Mouse (Mus musculus): ENCODE measurements around the gene Skil. TPM values are rescaled to one million over a fixed set of nuclear protein-coding genes. Genes with fewer than 3 reads are reported as not detected.

The Skil gene
- polyA plus RNA-seq, 1 experiment from 2014 or later = 14.2 TPM

DNA sequence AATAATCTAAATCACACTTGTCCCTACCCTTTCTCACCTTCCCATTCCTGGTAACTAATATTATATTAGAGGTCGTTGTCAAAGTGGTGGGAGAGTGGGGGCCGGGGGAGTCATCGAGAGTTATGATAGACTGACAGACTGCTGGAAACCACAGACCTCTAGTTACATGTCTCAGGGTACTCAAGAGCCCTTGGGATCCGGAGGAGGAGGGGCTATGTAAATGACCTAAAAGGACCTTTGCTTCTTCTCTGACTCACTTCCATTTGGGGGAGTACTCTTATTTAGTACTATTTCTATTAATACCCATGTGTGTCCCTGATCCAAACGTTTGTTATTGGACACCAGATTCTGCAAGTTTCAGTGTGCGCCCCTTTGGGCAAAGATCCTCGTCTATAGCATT, 4.9 kb upstream of the Skil start:
- H3K9ac ChIP-seq (ENCODE audit: low read depth, low read length) = no peak overlapping the region
- H3K9me3 ChIP-seq (ENCODE audit: control insufficient read depth, low read length) = no peaks in the 10 kb centered on the region
- H3K36me3 ChIP-seq (ENCODE audit: control insufficient read depth, insufficient read depth, low read length) = no peaks in the 10 kb centered on the region
- no peak for ATAC-seq (replicated peaks; ENCODE audit: low FRiP score)
- no peak overlapping the region for H3K27ac ChIP-seq (ENCODE audit: low read depth, low read length)
- H3K27me3 ChIP-seq (replicated peaks; ENCODE audit: control insufficient read depth, insufficient read depth, low read length) = no peaks in the 10 kb centered on the region
- H3K4me1 ChIP-seq (replicated peaks; ENCODE audit: control insufficient read depth, insufficient read depth, low read length) = peaks cover 16% of the 10 kb centered on the region
- no peak overlapping the region for H3K4me3 ChIP-seq (ENCODE audit: low read depth, low read length)
- H3K4me2 ChIP-seq = no peak overlapping the region
- 43% methylated on average over 7 of the region's 7 CpGs for WGBS
- no peak for DNase-seq (ENCODE audit: low spot score)

DNA sequence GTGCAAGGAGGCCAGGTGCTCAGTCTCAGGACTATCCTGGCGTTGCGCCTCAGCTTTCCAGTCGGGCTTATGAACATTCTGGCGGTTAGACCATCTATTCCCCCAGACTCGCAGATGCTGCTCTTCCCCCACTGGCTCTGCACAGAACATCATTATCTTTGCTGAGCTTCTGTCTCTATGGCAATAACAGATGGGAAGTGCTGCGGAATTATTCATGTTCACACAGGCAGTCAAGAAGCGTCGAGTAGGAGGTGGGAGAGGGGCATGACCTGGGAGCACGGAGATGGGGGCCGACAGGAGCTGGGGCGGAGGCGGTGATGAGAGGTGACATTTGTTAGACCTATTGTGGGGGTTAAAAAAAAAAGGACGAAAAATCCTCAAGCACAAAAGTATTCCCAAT, 1.7 kb upstream of the Skil start:
- peaks cover 22% of the 10 kb centered on the region for H3K4me1 ChIP-seq (replicated peaks; ENCODE audit: control insufficient read depth, insufficient read depth, low read length)
- H3K4me2 ChIP-seq = peak overlapping the region; percentile 74
- no peaks in the 10 kb centered on the region for H3K27me3 ChIP-seq (replicated peaks; ENCODE audit: control insufficient read depth, insufficient read depth, low read length)
- H3K9me3 ChIP-seq (ENCODE audit: control insufficient read depth, low read length) = no peaks in the 10 kb centered on the region
- peak overlapping the region; percentile 98; the same call in 1 of the 2 replicates for H3K27ac ChIP-seq (ENCODE audit: low read depth, low read length)
- WGBS = 3% methylated on average over 13 of the region's 13 CpGs
- peak overlapping the region; percentile 92; the same call in 1 of the 2 replicates for H3K9ac ChIP-seq (ENCODE audit: low read depth, low read length)
- no peaks in the 10 kb centered on the region for H3K36me3 ChIP-seq (ENCODE audit: control insufficient read depth, insufficient read depth, low read length)
- H3K4me3 ChIP-seq (ENCODE audit: low read depth, low read length) = peak overlapping the region; percentile 92
- ATAC-seq (replicated peaks; ENCODE audit: low FRiP score) (no peak), DNase-seq (ENCODE audit: low spot score) (peak; percentile 53)

DNA sequence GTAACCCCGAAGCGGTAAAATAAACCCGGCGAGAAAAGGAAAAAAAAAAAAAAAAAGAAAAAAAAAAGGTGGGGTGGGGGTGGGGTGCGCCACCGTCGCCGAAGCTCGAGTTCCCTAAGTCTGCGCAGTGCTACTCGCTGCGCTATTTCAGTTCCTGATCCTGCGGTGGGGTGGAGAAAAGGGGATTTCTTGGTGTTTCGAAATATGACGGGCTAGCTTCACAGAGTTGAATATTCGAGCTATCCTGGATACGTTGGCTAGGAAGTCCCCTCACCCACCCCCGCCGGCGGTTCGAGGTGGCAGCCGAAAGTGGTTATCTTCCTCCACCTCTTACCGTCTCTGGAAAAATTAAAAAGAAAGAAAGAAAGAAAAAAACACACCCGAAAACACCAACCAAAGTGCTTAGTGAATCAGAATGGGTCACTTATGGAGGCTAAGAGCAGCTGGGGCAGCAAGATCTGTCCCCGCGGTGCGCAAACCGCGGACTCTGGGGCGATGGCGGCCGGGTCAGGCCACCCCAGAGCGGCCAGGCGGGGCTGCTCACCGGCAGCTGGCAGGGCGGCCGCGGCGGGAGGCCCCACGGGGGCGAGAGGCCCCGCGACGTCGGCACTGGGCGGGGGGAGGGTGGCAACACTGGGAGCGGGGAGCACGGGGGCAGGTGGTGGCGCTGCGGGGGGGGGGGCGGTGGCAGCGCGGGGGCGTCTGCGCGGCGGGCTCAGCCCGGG, 1.1 kb upstream of the Skil start:
- Histone ChIP-seq H3K4me1 (replicated peaks; ENCODE audit: control insufficient read depth, insufficient read depth, low read length) (peaks cover 22% of the 10 kb centered on the region), H3K27me3 (replicated peaks; ENCODE audit: control insufficient read depth, insufficient read depth, low read length) (no peaks in the 10 kb centered on the region), H3K27ac (ENCODE audit: low read depth, low read length) (peak overlapping the region; percentile 98), H3K9me3 (ENCODE audit: control insufficient read depth, low read length) (no peaks in the 10 kb centered on the region), H3K4me3 (ENCODE audit: low read depth, low read length) (peak overlapping the region; percentile 92), H3K36me3 (ENCODE audit: control insufficient read depth, insufficient read depth, low read length) (no peaks in the 10 kb centered on the region), H3K9ac (ENCODE audit: low read depth, low read length) (peak overlapping the region; percentile 92), H3K4me2 (peak overlapping the region; percentile 74)
- under 1% methylated on average over 39 of the region's 58 CpGs for WGBS
- ATAC-seq (replicated peaks; ENCODE audit: low FRiP score) = peak; percentile 63
- DNase-seq (ENCODE audit: low spot score) = peak; percentile 78

DNA sequence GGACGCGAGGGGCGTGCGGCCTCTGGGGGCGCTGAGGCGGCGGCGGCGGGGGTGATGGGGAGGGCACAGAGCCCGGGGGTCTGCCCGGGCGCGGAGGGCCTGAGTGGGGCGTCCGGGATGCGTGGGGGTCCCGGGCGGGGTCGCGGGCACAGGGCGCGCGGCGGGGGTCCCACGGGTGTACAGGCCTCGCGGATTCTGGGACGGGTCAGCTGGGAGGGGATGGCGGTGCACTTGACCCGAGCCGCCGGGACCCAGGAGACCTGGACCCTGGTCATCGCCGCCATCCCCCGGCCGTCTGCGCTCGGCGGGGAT, 277 bp downstream of the Skil start:
- 1% methylated on average over 23 of the region's 39 CpGs for WGBS
- Histone ChIP-seq H3K4me2 (peak overlapping the region; percentile 74), H3K27me3 (replicated peaks; ENCODE audit: control insufficient read depth, insufficient read depth, low read length) (no peaks in the 10 kb centered on the region), H3K27ac (ENCODE audit: low read depth, low read length) (peak overlapping the region; percentile 98), H3K36me3 (ENCODE audit: control insufficient read depth, insufficient read depth, low read length) (no peaks in the 10 kb centered on the region), H3K4me3 (ENCODE audit: low read depth, low read length) (peak overlapping the region; percentile 92), H3K9ac (ENCODE audit: low read depth, low read length) (peak overlapping the region; percentile 92), H3K4me1 (replicated peaks; ENCODE audit: control insufficient read depth, insufficient read depth, low read length) (peaks cover 24% of the 10 kb centered on the region), H3K9me3 (ENCODE audit: control insufficient read depth, low read length) (no peaks in the 10 kb centered on the region)
- no peak for ATAC-seq (replicated peaks; ENCODE audit: low FRiP score)
- DNase-seq (ENCODE audit: low spot score) = no peak

DNA sequence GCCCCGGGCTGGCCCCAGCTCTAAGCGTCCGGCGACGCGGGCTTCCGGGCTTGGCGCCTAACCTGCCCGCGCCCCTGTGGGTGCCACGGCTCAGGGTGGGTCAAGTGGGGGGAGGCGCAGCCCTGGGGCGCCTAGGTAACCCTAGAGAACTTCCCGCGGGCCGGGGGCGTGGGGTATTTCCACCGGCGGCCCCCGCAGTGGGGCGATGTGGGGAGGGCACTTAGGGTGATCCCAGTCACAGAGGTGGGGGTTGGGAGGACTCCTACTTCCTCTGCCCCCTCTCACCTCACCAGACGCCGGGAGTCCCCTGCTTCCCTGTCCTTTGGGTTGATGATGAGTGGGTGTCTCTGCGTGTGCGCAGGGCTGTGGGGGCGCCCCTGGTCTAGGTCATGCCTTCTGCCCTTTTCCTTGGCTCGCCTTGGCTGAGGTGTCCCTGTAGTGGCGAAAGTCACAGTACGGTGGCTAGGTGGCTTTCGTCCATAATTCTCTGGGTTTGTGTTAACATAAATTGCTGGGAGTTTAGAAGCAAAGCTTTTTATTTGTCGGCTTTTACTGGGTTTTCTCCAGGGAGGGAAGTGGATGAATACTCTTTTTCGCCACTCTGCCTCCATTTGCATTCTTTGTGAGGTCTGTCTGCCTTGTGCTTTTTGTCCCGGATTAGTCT, 765 bp downstream of the Skil start:
- peak overlapping the region; percentile 98 for H3K27ac ChIP-seq (ENCODE audit: low read depth, low read length)
- DNase-seq (ENCODE audit: low spot score) (peak; percentile 65), ATAC-seq (replicated peaks; ENCODE audit: low FRiP score) (peak; percentile 27; the same call in 1 of the 2 replicates)
- peak overlapping the region; percentile 92 for H3K9ac ChIP-seq (ENCODE audit: low read depth, low read length)
- 1% methylated on average over 33 of the region's 33 CpGs for WGBS
- peak overlapping the region; percentile 74 for H3K4me2 ChIP-seq
- peak overlapping the region; percentile 92 for H3K4me3 ChIP-seq (ENCODE audit: low read depth, low read length)
- no peaks in the 10 kb centered on the region for H3K9me3 ChIP-seq (ENCODE audit: control insufficient read depth, low read length)
- H3K4me1 ChIP-seq (replicated peaks; ENCODE audit: control insufficient read depth, insufficient read depth, low read length) = peaks cover 22% of the 10 kb centered on the region
- H3K36me3 ChIP-seq (ENCODE audit: control insufficient read depth, insufficient read depth, low read length) = no peaks in the 10 kb centered on the region
- H3K27me3 ChIP-seq (replicated peaks; ENCODE audit: control insufficient read depth, insufficient read depth, low read length) = no peaks in the 10 kb centered on the region

DNA sequence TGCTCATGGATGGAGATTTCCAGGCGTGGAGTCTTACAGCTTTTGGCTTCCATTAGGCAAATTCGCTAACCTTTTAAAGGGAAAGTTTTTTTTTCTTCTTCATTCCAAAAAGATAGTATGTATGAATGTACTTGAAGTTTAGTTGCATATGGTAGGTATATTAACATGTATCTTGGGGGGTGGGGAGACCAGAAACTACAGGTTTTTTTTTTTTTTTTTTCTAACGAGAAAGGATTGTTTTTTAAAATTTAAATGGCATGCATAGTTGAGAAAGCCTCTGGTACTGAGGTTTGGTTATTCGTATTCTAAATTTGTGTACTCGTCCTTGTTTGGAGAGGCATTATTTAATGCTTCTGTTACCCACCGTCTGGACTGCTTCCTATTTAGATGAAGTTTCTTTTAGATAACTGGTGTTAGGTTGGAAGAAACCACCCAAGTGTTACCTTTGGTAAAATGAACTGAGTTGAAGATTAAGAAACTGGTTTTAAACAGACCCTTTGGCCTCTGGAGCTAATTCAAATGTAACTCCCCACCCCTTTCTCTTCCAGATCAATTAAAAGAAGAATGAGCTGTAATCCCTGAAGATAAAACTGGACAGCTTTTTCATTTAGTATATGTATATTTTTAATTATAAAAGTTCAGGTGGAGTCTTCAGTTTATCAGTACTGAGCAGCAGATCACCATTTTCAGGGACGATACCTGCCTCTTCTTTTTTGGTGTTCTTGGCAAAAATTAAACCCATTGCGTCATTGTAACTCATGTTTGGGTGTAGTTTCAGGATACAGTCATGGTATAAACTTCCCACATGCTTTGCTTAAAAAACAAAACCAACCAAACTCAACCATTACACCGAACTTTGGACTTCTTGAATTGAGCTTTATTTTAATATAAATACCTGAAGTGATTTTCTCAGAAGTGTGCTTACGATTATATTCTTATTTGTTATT, 1.6 kb downstream of the Skil start:
- H3K27ac ChIP-seq (ENCODE audit: low read depth, low read length) = peak overlapping the region; percentile 98
- no peak for ATAC-seq (replicated peaks; ENCODE audit: low FRiP score)
- no peaks in the 10 kb centered on the region for H3K36me3 ChIP-seq (ENCODE audit: control insufficient read depth, insufficient read depth, low read length)
- peak overlapping the region; percentile 74 for H3K4me2 ChIP-seq
- 49% methylated on average over 10 of the region's 10 CpGs for WGBS
- peak overlapping the region; percentile 92 for H3K9ac ChIP-seq (ENCODE audit: low read depth, low read length)
- peak overlapping the region; percentile 92 for H3K4me3 ChIP-seq (ENCODE audit: low read depth, low read length)
- peaks cover 16% of the 10 kb centered on the region for H3K4me1 ChIP-seq (replicated peaks; ENCODE audit: control insufficient read depth, insufficient read depth, low read length)
- no peaks in the 10 kb centered on the region for H3K9me3 ChIP-seq (ENCODE audit: control insufficient read depth, low read length)
- no peak for DNase-seq (ENCODE audit: low spot score)
- H3K27me3 ChIP-seq (replicated peaks; ENCODE audit: control insufficient read depth, insufficient read depth, low read length) = no peaks in the 10 kb centered on the region

DNA sequence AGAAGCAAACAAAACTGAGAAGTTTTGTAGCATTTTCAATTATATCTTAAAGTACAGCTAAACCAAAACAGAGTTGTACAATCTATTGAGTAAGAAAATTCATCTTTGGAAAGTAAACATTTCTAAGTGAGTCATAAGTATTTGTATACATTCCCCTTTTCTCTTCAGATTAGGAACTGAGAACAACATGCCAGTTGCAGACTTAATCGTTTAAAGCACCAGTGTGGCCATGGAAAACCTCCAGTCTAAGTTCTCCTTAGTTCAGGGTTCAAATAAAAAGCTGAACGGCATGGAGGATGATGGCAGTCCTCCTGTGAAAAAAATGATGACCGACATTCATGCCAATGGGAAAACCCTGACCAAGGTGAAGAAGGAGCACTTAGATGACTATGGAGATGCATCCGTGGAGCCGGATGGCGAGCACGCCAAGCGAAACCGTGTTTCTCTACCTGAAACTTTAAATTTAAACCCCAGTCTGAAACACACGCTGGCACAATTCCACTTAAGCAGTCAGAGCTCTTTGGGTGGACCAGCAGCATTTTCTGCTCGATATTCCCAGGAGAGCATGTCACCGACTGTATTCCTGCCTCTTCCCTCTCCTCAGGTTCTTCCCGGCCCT, 2.4 kb downstream of the Skil start:
- Histone ChIP-seq H3K4me3 (ENCODE audit: low read depth, low read length) (no peak overlapping the region), H3K9me3 (ENCODE audit: control insufficient read depth, low read length) (no peaks in the 10 kb centered on the region), H3K4me2 (no peak overlapping the region), H3K9ac (ENCODE audit: low read depth, low read length) (no peak overlapping the region), H3K36me3 (ENCODE audit: control insufficient read depth, insufficient read depth, low read length) (no peaks in the 10 kb centered on the region), H3K27me3 (replicated peaks; ENCODE audit: control insufficient read depth, insufficient read depth, low read length) (no peaks in the 10 kb centered on the region), H3K27ac (ENCODE audit: low read depth, low read length) (no peak overlapping the region), H3K4me1 (replicated peaks; ENCODE audit: control insufficient read depth, insufficient read depth, low read length) (peaks cover 12% of the 10 kb centered on the region; the same call in 1 of the 2 replicates)
- DNase-seq (ENCODE audit: low spot score) = no peak
- no peak for ATAC-seq (replicated peaks; ENCODE audit: low FRiP score)
- 86% methylated on average over 13 of the region's 13 CpGs for WGBS

DNA sequence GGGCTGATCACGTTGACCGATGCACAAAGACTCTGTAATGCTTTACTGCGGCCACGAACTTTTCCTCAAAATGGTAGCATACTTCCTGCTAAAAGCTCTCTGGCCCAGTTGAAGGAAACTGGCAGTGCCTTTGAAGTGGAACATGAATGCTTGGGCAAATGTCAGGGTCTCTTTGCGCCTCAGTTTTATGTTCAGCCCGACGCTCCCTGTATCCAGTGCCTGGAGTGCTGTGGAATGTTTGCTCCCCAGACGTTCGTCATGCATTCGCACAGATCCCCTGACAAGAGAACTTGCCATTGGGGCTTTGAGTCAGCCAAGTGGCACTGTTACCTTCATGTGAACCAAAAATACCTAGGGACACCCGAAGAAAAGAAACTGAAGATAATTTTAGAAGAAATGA, 3.1 kb downstream of the Skil start:
- ATAC-seq (replicated peaks; ENCODE audit: low FRiP score) (no peak), DNase-seq (ENCODE audit: low spot score) (no peak)
- WGBS = 67% methylated on average over 11 of the region's 11 CpGs
- Histone ChIP-seq H3K27ac (ENCODE audit: low read depth, low read length) (no peak overlapping the region), H3K27me3 (replicated peaks; ENCODE audit: control insufficient read depth, insufficient read depth, low read length) (no peaks in the 10 kb centered on the region), H3K4me2 (0 out of 2 replicates have a peak overlapping the region, but pooled peaks have one; percentile 8), H3K4me3 (ENCODE audit: low read depth, low read length) (no peak overlapping the region), H3K36me3 (ENCODE audit: control insufficient read depth, insufficient read depth, low read length) (no peaks in the 10 kb centered on the region), H3K9me3 (ENCODE audit: control insufficient read depth, low read length) (no peaks in the 10 kb centered on the region), H3K4me1 (replicated peaks; ENCODE audit: control insufficient read depth, insufficient read depth, low read length) (peaks cover 12% of the 10 kb centered on the region; the same call in 1 of the 2 replicates), H3K9ac (ENCODE audit: low read depth, low read length) (no peak overlapping the region)
